Mouse (Mus musculus) 3134 (cell line): ENCODE results near the gene Uqcr10.
A peak's percentile ranks its signal among the peaks of the same experiment; 100 is the strongest.
"Not testable (repeated sequence)": the region's sequence is repeated elsewhere in the genome, so short reads cannot be mapped to it uniquely, and the experiment has no call there.

Source experiments
- DNase-seq: peaks from one replicate; pipeline ENCODE4 v3.0.0-alpha.2; 2011; ENCODE audit warnings: low spot score; ENCODE audit not compliant: insufficient read length; ENCODE audit errors: extremely low read depth

The Uqcr10 gene

GRCm38 (mm10) chr11:4716530-4717236, 12.5 kb upstream of the Uqcr10 start:
- no peak for DNase-seq

- no peak for DNase-seq
These were observed 11.5 kb upstream of the Uqcr10 start for GRCm38 (mm10) chr11:4715596-4715995.

- no peak for DNase-seq
These were observed 10.6 kb upstream of the Uqcr10 start for GRCm38 (mm10) chr11:4714727-4715126.

GRCm38 (mm10) chr11:4712822-4713221, 8.7 kb upstream of the Uqcr10 start:
- DNase-seq: no peak

GRCm38 (mm10) chr11:4710188-4710587, 6.0 kb upstream of the Uqcr10 start:
- DNase-seq: not testable (repeated sequence)

- no peak for DNase-seq
These were observed 1.0 kb upstream of the Uqcr10 start for GRCm38 (mm10) chr11:4705178-4705577.

- no peak for DNase-seq
These were observed 462 bp downstream of the Uqcr10 start for GRCm38 (mm10) chr11:4703688-4704071.

- DNase-seq: peak; percentile 75
These were observed 3.4 kb downstream of the Uqcr10 start for GRCm38 (mm10) chr11:4700726-4701125.

GRCm38 (mm10) chr11:4697043-4697983, 6.8 kb downstream of the Uqcr10 start:
- DNase-seq: peak; percentile 65

- no peak for DNase-seq
These were observed 12.0 kb downstream of the Uqcr10 start for GRCm38 (mm10) chr11:4692162-4692561.

GRCm38 (mm10) chr11:4691213-4691612, 12.9 kb downstream of the Uqcr10 start:
- DNase-seq: no peak

- no peak for DNase-seq
These were observed 13.8 kb downstream of the Uqcr10 start for GRCm38 (mm10) chr11:4690353-4690752.

GRCm38 (mm10) chr11:4688632-4689380, 15.3 kb downstream of the Uqcr10 start:
- no peak for DNase-seq

- DNase-seq: no peak
These were observed 16.3 kb downstream of the Uqcr10 start for GRCm38 (mm10) chr11:4687874-4688273.

- no peak for DNase-seq
These were observed 17.1 kb downstream of the Uqcr10 start for GRCm38 (mm10) chr11:4687027-4687426.

- DNase-seq: no peak
These were observed 18.6 kb downstream of the Uqcr10 start for GRCm38 (mm10) chr11:4685510-4685909.

GRCm38 (mm10) chr11:4685071-4685470, 19.1 kb downstream of the Uqcr10 start:
- DNase-seq: no peak

- DNase-seq: no peak
These were observed 20.0 kb downstream of the Uqcr10 start for GRCm38 (mm10) chr11:4684186-4684585.

- no peak for DNase-seq
These were observed 20.6 kb downstream of the Uqcr10 start for GRCm38 (mm10) chr11:4683516-4683915.

- DNase-seq: no peak
These were observed 24.0 kb downstream of the Uqcr10 start for GRCm38 (mm10) chr11:4680126-4680525.

- DNase-seq: no peak
These were observed 24.7 kb downstream of the Uqcr10 start for GRCm38 (mm10) chr11:4679441-4679832.
